Mouse (Mus musculus) hindlimb bud, embryonic 11.5 days (tissue): ENCODE data around the gene Abhd17b.
"Not testable (repeated sequence)": the region's sequence is repeated elsewhere in the genome, so short reads cannot be mapped to it uniquely, and the experiment has no call there.

Experiments
- DNase-seq: peaks from one replicate; pipeline ENCODE4 v3.0.0-alpha.2; 2012; ENCODE audit warnings: low read depth, low spot score; ENCODE audit errors: extremely low spot score

The Abhd17b gene

GRCm38 (mm10) chr19:21652285-21653171 lies 457 bp upstream of the Abhd17b start, which contains the start of gene 1110059E24Rik:
Gene 1110059E24Rik (minus strand): TSS chr19:21652976.
- peak; percentile 84 for DNase-seq

- DNase-seq, result no peak
These were observed 1.8 kb downstream of the Abhd17b start for GRCm38 (mm10) chr19:21654788-21655187.

GRCm38 (mm10) chr19:21660734-21661133 lies 7.7 kb downstream of the Abhd17b start:
- no peak for DNase-seq

- DNase-seq, result no peak
These were observed 10.9 kb downstream of the Abhd17b start for GRCm38 (mm10) chr19:21663756-21664456.

- no peak for DNase-seq
These were observed 16.7 kb downstream of the Abhd17b start for GRCm38 (mm10) chr19:21669650-21670049.

GRCm38 (mm10) chr19:21674354-21675096 lies 21.5 kb downstream of the Abhd17b start:
- no peak for DNase-seq

- DNase-seq, result no peak
These were observed 27.1 kb downstream of the Abhd17b start for GRCm38 (mm10) chr19:21680091-21680490.

GRCm38 (mm10) chr19:21680986-21681385 lies 28.0 kb downstream of the Abhd17b start:
- no peak for DNase-seq

DNA sequence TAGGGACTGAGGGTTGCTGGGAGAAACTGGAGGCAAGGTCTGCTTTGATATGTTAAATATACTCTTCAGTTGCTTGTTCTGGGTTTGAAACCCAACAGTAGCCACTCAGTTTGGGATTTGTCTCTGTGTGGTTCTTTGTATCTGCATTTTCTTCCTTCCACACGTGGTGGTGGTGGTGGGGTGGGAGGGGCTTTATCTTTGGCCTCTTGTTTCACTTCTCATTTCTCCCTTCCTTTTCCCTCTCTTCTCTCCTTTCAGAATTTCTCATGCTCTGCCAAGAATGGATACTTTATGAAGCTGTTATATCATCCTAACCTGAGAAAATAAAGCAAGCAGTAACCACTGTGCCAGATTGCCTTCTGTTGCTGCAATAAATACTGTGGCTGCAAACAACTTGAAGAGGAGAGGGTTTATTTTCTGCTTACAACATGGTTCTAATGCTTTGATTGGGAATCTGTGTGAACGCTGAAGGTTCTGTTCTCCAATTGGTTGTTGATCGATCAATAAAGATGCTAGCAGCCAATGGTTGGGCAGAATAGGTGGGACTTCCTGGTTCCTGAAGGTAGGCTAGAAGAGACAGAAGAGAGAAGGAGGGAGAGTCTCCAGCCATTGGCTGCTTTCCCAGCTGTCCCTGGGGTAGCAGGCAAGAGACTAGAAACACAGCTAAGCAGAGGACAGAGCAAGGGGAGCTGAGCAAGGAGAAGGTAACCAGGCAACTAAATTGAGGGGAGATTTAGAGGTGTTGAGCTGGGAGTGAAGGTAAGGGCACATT lies 60.5 kb downstream of the Abhd17b start:
- no peak for DNase-seq

DNA sequence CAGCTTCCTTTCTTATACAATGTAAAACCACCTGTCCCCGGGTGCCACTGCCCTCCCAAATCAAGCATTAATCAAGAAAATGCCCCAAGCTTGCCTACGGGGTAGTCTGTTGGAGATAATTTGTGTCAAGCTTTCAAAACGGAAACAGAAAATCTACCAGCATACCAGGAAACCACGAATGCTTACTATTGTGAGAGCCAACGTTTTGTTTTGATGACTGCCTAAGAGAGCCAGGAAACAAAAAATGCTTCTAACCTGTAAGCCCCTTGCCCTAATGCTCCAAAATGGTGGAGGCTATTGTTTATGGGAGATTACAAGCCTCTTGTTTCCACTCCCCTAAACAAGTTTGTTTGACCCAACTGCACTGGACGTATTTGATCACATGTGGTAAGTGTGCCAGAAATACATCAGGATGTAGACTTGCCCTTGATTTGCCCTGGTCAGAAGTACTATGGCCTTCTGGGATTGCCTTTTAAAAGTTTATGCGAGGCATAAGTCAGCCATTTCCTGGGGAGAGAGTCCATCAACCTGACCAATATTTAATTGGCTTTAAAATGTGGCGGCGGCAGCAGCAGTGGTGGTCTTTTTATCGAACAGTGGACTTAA lies 61.4 kb downstream of the Abhd17b start:
- DNase-seq, result no peak

- no peak for DNase-seq
These were observed 62.0 kb downstream of the Abhd17b start for GRCm38 (mm10) chr19:21715005-21715442.

- DNase-seq, result no peak
These were observed 62.5 kb downstream of the Abhd17b start for GRCm38 (mm10) chr19:21715515-21715914.

GRCm38 (mm10) chr19:21716456-21716855 lies 63.5 kb downstream of the Abhd17b start:
- DNase-seq, result no peak

DNA sequence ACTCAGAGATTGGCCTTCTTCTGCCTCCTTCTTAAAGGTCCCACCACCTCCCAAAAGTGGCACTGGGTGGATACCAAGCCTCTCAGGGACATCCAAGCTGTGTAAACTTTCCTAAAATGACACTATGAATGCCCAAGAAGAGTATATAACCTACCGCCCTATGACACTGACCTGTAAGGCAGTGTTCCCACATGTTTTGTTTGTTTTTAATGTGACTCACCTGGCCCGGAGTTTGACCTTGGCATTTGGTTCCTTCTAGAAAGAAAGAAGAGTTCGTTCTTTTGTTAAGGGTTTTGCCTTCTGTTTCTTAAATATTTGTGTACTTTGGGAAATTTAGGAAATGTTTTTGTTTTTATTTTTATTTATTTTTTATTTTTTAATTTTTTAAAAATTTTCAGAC lies 66.2 kb downstream of the Abhd17b start:
- DNase-seq, result no peak

GRCm38 (mm10) chr19:21720950-21721349 lies 68.0 kb downstream of the Abhd17b start:
- DNase-seq, result no peak

DNA sequence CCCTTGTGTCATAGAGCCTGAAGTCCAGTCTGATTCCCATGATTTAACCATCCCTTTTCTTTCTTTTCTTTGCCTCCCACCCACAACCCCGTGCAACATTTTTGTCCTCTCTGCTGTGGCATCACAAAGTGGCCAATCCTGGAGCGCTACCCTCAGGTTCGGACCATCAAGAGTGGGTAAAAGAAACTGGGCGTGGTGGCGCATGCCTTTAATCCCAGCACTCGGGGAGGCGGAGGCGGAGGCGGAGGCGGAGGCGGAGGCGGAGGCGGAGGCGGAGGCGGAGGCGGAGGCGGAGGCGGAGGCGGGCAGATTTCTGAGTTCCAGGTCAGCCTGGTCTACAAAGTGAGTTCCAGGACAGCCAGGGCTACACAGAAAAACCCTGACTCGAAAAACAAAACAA lies 70.3 kb downstream of the Abhd17b start:
- not testable (repeated sequence) for DNase-seq

DNA sequence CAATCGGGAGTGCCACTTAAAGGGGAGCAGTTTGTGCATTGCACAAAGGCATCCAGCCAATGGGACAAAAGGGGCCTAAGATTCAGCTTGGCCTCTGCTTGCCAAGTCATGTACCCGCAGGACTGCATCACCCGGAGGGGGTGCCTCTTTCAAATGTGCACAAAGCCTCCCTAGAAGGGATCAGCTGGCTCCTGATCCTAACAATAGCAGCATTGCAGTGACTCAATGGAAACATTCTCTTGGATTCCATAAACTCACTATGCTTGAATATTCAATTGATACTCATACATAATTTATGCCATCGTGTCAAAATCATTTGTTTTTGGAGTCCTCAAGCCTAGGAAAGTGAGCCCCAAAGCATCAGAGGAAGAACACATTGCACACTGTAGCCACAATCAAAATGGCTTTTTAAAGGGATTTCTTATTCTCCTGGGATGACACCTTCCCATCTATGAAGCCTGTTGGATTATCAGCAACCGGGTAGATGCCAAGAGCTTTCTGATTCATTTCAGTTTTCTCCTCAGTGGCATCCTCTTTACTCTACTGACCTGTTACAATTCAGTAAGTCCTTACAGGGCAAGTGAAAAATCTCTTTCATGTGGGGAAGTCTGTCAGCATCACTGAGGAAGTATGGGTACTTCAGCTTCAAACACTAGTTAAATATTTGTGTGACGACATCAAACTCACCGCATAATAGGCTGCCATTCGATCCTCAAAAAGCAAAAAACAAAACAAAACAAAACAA lies 71.1 kb downstream of the Abhd17b start:
- no peak for DNase-seq

- DNase-seq, result no peak
These were observed 72.2 kb downstream of the Abhd17b start for GRCm38 (mm10) chr19:21725168-21725567.

DNA sequence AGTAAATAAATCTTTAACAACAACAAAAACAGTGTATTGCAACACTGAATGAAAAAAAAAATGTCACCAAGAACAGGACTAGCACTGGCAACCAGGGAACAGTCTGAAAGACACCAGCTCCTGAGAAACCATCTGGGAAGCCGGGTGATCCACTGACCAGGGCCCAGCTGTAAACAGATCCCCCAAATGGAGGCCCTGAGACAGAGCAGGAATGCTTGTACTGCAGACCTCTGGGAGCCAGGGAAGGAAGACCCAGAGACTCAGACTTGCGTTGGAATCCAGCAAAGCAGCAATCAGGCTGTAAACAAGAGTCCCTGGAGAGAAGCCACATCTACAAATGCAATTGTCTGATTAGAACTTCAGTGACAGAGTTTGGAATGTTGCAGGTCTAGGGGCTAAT lies 74.1 kb downstream of the Abhd17b start:
- no peak for DNase-seq
